Mouse (Mus musculus) macrophage (primary cell): ENCODE measurements around the gene Kctd12. TPM values are rescaled to one million over a fixed set of nuclear protein-coding genes. Genes with fewer than 3 reads are reported as not detected.

Source experiments
- H3K27ac ChIP-seq: fragments of 350-480 bp; formaldehyde crosslinking; 2 replicates; pipeline ENCODE4 v1.9.0; 2021
- H3K36me3 ChIP-seq: fragments of 350-480 bp; formaldehyde crosslinking; 2 replicates; pipeline ENCODE4 v1.9.0; 2021; ENCODE audit errors: inconsistent target
- H3K4me3 ChIP-seq: fragments of 350-480 bp; formaldehyde crosslinking; 2 replicates; pipeline ENCODE4 v1.9.0; 2021; ENCODE audit errors: inconsistent target
- H3K79me2 ChIP-seq: fragments of 350-480 bp; formaldehyde crosslinking; 2 replicates; pipeline ENCODE4 v1.9.0; 2021; ENCODE audit errors: inconsistent target
- WGBS: methylation state at CpG from one replicate; pipeline ENCODE4 v1.1.7; 2026; ENCODE audit warnings: inconsistent platforms; ENCODE audit not compliant: missing documents; 5-methylcytosine and 5-hydroxymethylcytosine counted together
- polyA plus RNA-seq: library from polyadenylated mRNA; stranded (reverse); fragments of 250-400 nt; gene quantifications from 3 replicates; pipeline ENCODE4 v1.2.4, GENCODE M21; 2018; ENCODE audit warnings: inconsistent platforms

Gene Kctd12
- polyA plus RNA-seq, 1 experiment from 2014 or later = 151 TPM

- peaks cover 42% of the 10 kb centered on the region for H3K79me2 ChIP-seq
- WGBS = under 1% methylated on average over 60 of the region's 62 CpGs
Observed at GRCm38 (mm10) chr14:102981441-102982015, 909 bp downstream of the Kctd12 start.

GRCm38 (mm10) chr14:102980986-102981385 lies 1.5 kb downstream of the Kctd12 start:
- peak overlapping the region; percentile 91 for H3K4me3 ChIP-seq
- 3% methylated on average over 14 of the region's 14 CpGs for WGBS
- peaks cover 42% of the 10 kb centered on the region for H3K79me2 ChIP-seq
- H3K36me3 ChIP-seq = no peaks in the 10 kb centered on the region; the same call in 1 of the 2 replicates
- peak overlapping the region; percentile 82 for H3K27ac ChIP-seq

More at GRCm38 (mm10) chr14:102981441-102982015, 909 bp downstream of the Kctd12 start:
- peak overlapping the region; percentile 91 for H3K4me3 ChIP-seq
- peak overlapping the region; percentile 82 for H3K27ac ChIP-seq
- no peaks in the 10 kb centered on the region; the same call in 1 of the 2 replicates for H3K36me3 ChIP-seq

- Histone ChIP-seq H3K79me2 (peaks cover 42% of the 10 kb centered on the region), H3K27ac (peak overlapping the region; percentile 82), H3K36me3 (no peaks in the 10 kb centered on the region; the same call in 1 of the 2 replicates), H3K4me3 (peak overlapping the region; percentile 91)
- WGBS = 3% methylated on average over 7 of the region's 7 CpGs
Observed at GRCm38 (mm10) chr14:102980481-102980880, 2.0 kb downstream of the Kctd12 start.

- Histone ChIP-seq H3K36me3 (no peaks in the 10 kb centered on the region; the same call in 1 of the 2 replicates), H3K4me3 (peak overlapping the region; percentile 91), H3K27ac (peak overlapping the region; percentile 82), H3K79me2 (peaks cover 42% of the 10 kb centered on the region)
- 4% methylated on average over 10 of the region's 10 CpGs for WGBS
Observed at GRCm38 (mm10) chr14:102979831-102980230, 2.6 kb downstream of the Kctd12 start.

GRCm38 (mm10) chr14:102975865-102976264 lies 6.6 kb downstream of the Kctd12 start:
- 19% methylated on average over 6 of the region's 6 CpGs for WGBS
- no peaks in the 10 kb centered on the region; the same call in 1 of the 2 replicates for H3K36me3 ChIP-seq
- no peak overlapping the region for H3K4me3 ChIP-seq
- peak overlapping the region; percentile 27; the same call in 1 of the 2 replicates for H3K27ac ChIP-seq
- H3K79me2 ChIP-seq = peaks cover 35% of the 10 kb centered on the region

- 95% methylated on average over 5 of the region's 5 CpGs for WGBS
- no peak overlapping the region for H3K4me3 ChIP-seq
- H3K36me3 ChIP-seq = no peaks in the 10 kb centered on the region
- H3K79me2 ChIP-seq = no peaks in the 10 kb centered on the region
- H3K27ac ChIP-seq = no peak overlapping the region
Observed at GRCm38 (mm10) chr14:102968824-102969223, 13.6 kb downstream of the Kctd12 start.

GRCm38 (mm10) chr14:102966241-102966640 lies 16.2 kb downstream of the Kctd12 start:
- Histone ChIP-seq H3K79me2 (no peaks in the 10 kb centered on the region), H3K27ac (no peak overlapping the region), H3K4me3 (no peak overlapping the region), H3K36me3 (no peaks in the 10 kb centered on the region)
- WGBS = 83% methylated on average over 7 of the region's 7 CpGs

GRCm38 (mm10) chr14:102965841-102966240 lies 16.6 kb downstream of the Kctd12 start:
- no peaks in the 10 kb centered on the region for H3K36me3 ChIP-seq
- 91% methylated on average over 1 of the region's 1 CpGs for WGBS
- H3K4me3 ChIP-seq = no peak overlapping the region
- H3K27ac ChIP-seq = no peak overlapping the region
- no peaks in the 10 kb centered on the region for H3K79me2 ChIP-seq

- H3K79me2 ChIP-seq = no peaks in the 10 kb centered on the region
- no peak overlapping the region for H3K27ac ChIP-seq
- no peak overlapping the region for H3K4me3 ChIP-seq
- H3K36me3 ChIP-seq = no peaks in the 10 kb centered on the region
- 53% methylated on average over 2 of the region's 2 CpGs for WGBS
Observed at GRCm38 (mm10) chr14:102962019-102962418, 20.4 kb downstream of the Kctd12 start.

GRCm38 (mm10) chr14:102953511-102953910 lies 28.9 kb downstream of the Kctd12 start:
- Histone ChIP-seq H3K4me3 (no peak overlapping the region), H3K27ac (no peak overlapping the region), H3K79me2 (no peaks in the 10 kb centered on the region), H3K36me3 (no peaks in the 10 kb centered on the region)
- 75% methylated on average over 8 of the region's 8 CpGs for WGBS

- Histone ChIP-seq H3K27ac (no peak overlapping the region), H3K79me2 (no peaks in the 10 kb centered on the region), H3K36me3 (no peaks in the 10 kb centered on the region), H3K4me3 (no peak overlapping the region)
- WGBS = 54% methylated on average over 1 of the region's 1 CpGs
Observed at GRCm38 (mm10) chr14:102951974-102952373, 30.5 kb downstream of the Kctd12 start.

- 91% methylated on average over 2 of the region's 2 CpGs for WGBS
- no peaks in the 10 kb centered on the region for H3K79me2 ChIP-seq
- H3K36me3 ChIP-seq = no peaks in the 10 kb centered on the region
- H3K4me3 ChIP-seq = no peak overlapping the region
- H3K27ac ChIP-seq = no peak overlapping the region
Observed at GRCm38 (mm10) chr14:102947796-102948195, 34.6 kb downstream of the Kctd12 start.

- no peaks in the 10 kb centered on the region for H3K36me3 ChIP-seq
- no peak overlapping the region for H3K4me3 ChIP-seq
- WGBS = 7% methylated on average over 1 of the region's 2 CpGs
- no peaks in the 10 kb centered on the region for H3K79me2 ChIP-seq
- no peak overlapping the region for H3K27ac ChIP-seq
Observed at GRCm38 (mm10) chr14:102942222-102942843, 40.1 kb downstream of the Kctd12 start.

GRCm38 (mm10) chr14:102934878-102935277 lies 47.6 kb downstream of the Kctd12 start:
- Histone ChIP-seq H3K27ac (no peak overlapping the region), H3K36me3 (no peaks in the 10 kb centered on the region), H3K79me2 (no peaks in the 10 kb centered on the region), H3K4me3 (no peak overlapping the region)
- 100% methylated on average over 2 of the region's 2 CpGs for WGBS

GRCm38 (mm10) chr14:102930933-102931332 lies 51.5 kb downstream of the Kctd12 start:
- H3K79me2 ChIP-seq = no peaks in the 10 kb centered on the region
- 33% methylated on average over 1 of the region's 1 CpGs for WGBS
- H3K27ac ChIP-seq = no peak overlapping the region
- no peaks in the 10 kb centered on the region for H3K36me3 ChIP-seq
- no peak overlapping the region for H3K4me3 ChIP-seq
